Mouse (Mus musculus): ENCODE measurements at regions not wholly inside any gene's neighbourhood (a gene's known extent, or its start where the extent isn't known, plus 50 kb on each side); places are given as distances from the start of the nearest gene placed in this dataset.

GRCm38 (mm10) chr19:15851622-15852021 is 95.5 kb downstream of the Psat1 start:
- no peaks in the 10 kb centered on the region for H3K4me1 ChIP-seq
- no peak overlapping the region for H3K4me3 ChIP-seq
- H3K4me2 ChIP-seq (replicated peaks): no peak overlapping the region
- H3K27ac ChIP-seq: no peak overlapping the region
- H3K9me3 ChIP-seq (replicated peaks): no peaks in the 10 kb centered on the region
- H3K27me3 ChIP-seq: no peaks in the 10 kb centered on the region
- ATAC-seq (ENCODE audit: low FRiP score): no peak
- H3K9ac ChIP-seq: no peak overlapping the region
- 91% methylated on average over 3 of the region's 3 CpGs for WGBS
- H3K36me3 ChIP-seq: no peaks in the 10 kb centered on the region

GRCm38 (mm10) chr19:15850722-15851121 is 96.4 kb downstream of the Psat1 start:
- 68% methylated on average over 2 of the region's 2 CpGs for WGBS
- Histone ChIP-seq H3K9me3 (replicated peaks) (no peaks in the 10 kb centered on the region), H3K4me1 (no peaks in the 10 kb centered on the region), H3K9ac (no peak overlapping the region), H3K27ac (no peak overlapping the region), H3K27me3 (no peaks in the 10 kb centered on the region), H3K4me2 (replicated peaks) (no peak overlapping the region), H3K4me3 (no peak overlapping the region), H3K36me3 (no peaks in the 10 kb centered on the region)
- no peak for ATAC-seq (ENCODE audit: low FRiP score)

- Histone ChIP-seq H3K27ac (no peak overlapping the region), H3K4me3 (no peak overlapping the region), H3K4me1 (no peaks in the 10 kb centered on the region), H3K36me3 (no peaks in the 10 kb centered on the region), H3K9ac (no peak overlapping the region), H3K27me3 (no peaks in the 10 kb centered on the region), H3K4me2 (replicated peaks) (no peak overlapping the region), H3K9me3 (replicated peaks) (no peaks in the 10 kb centered on the region)
- no peak for ATAC-seq (ENCODE audit: low FRiP score)
- WGBS: 88% methylated on average over 4 of the region's 4 CpGs
Measured at GRCm38 (mm10) chr19:15849235-15849634, 97.9 kb downstream of the Psat1 start.

GRCm38 (mm10) chr19:15838327-15838726 is 108.8 kb downstream of the Psat1 start:
- no peaks in the 10 kb centered on the region for H3K36me3 ChIP-seq
- H3K4me2 ChIP-seq (replicated peaks): no peak overlapping the region
- 0 out of 2 replicates have a peak, but pooled peaks have one; percentile 17 for ATAC-seq (ENCODE audit: low FRiP score)
- no peaks in the 10 kb centered on the region; the same call in 1 of the 2 replicates for H3K27me3 ChIP-seq
- H3K9me3 ChIP-seq (replicated peaks): no peaks in the 10 kb centered on the region
- peaks cover 31% of the 10 kb centered on the region for H3K4me1 ChIP-seq
- H3K27ac ChIP-seq: peak overlapping the region; percentile 69; the same call in 1 of the 2 replicates
- H3K4me3 ChIP-seq: no peak overlapping the region
- 20% methylated on average over 5 of the region's 5 CpGs for WGBS
- H3K9ac ChIP-seq: no peak overlapping the region

GRCm38 (mm10) chr19:15837715-15838175 is 109.4 kb downstream of the Psat1 start:
- H3K9ac ChIP-seq: no peak overlapping the region
- 29% methylated on average over 1 of the region's 1 CpGs for whole genome bisulfite sequencing
- H3K4me3 ChIP-seq: no peak overlapping the region
- H3K27ac ChIP-seq: peak overlapping the region; percentile 69; the same call in 1 of the 2 replicates
- no peaks in the 10 kb centered on the region; the same call in 1 of the 2 replicates for H3K27me3 ChIP-seq
- H3K4me1 ChIP-seq: peaks cover 31% of the 10 kb centered on the region
- H3K36me3 ChIP-seq: no peaks in the 10 kb centered on the region
- H3K4me2 ChIP-seq (replicated peaks): no peak overlapping the region
- ATAC-seq (ENCODE audit: low FRiP score): peak; percentile 54
- no peaks in the 10 kb centered on the region for H3K9me3 ChIP-seq (replicated peaks)

- no peak overlapping the region for H3K9ac ChIP-seq
- H3K27ac ChIP-seq: peak overlapping the region; percentile 69
- WGBS: 16% methylated on average over 7 of the region's 7 CpGs
- H3K9me3 ChIP-seq (replicated peaks): no peaks in the 10 kb centered on the region
- peaks cover 31% of the 10 kb centered on the region for H3K4me1 ChIP-seq
- H3K4me2 ChIP-seq (replicated peaks): 0 out of 2 replicates have a peak overlapping the region, but pooled peaks have one; percentile 13
- ATAC-seq (ENCODE audit: low FRiP score): peak; percentile 82
- no peak overlapping the region for H3K4me3 ChIP-seq
- H3K36me3 ChIP-seq: no peaks in the 10 kb centered on the region
- no peaks in the 10 kb centered on the region; the same call in 1 of the 2 replicates for H3K27me3 ChIP-seq
Measured at GRCm38 (mm10) chr19:15836956-15837714, 110.0 kb downstream of the Psat1 start.

- H3K4me1 ChIP-seq: peaks cover 31% of the 10 kb centered on the region
- H3K9ac ChIP-seq: no peak overlapping the region
- peak; percentile 71 for ATAC-seq (ENCODE audit: low FRiP score)
- H3K9me3 ChIP-seq (replicated peaks): no peaks in the 10 kb centered on the region
- H3K36me3 ChIP-seq: no peaks in the 10 kb centered on the region
- 0 out of 2 replicates have a peak overlapping the region, but pooled peaks have one; percentile 13 for H3K4me2 ChIP-seq (replicated peaks)
- no peaks in the 10 kb centered on the region; the same call in 1 of the 2 replicates for H3K27me3 ChIP-seq
- no peak overlapping the region for H3K4me3 ChIP-seq
- peak overlapping the region; percentile 69 for H3K27ac ChIP-seq
- WGBS: 37% methylated on average over 7 of the region's 7 CpGs
Measured at GRCm38 (mm10) chr19:15836201-15836955, 110.8 kb downstream of the Psat1 start.

- Histone ChIP-seq H3K9ac (no peak overlapping the region), H3K36me3 (no peaks in the 10 kb centered on the region)
- no peak for ATAC-seq (ENCODE audit: low FRiP score)
Measured at GRCm38 (mm10) chr19:15830385-15830784, 116.8 kb downstream of the Psat1 start.

GRCm38 (mm10) chr19:15829158-15829557 is 118.0 kb downstream of the Psat1 start:
- H3K9me3 ChIP-seq (replicated peaks): no peaks in the 10 kb centered on the region
- no peak overlapping the region for H3K9ac ChIP-seq
- H3K36me3 ChIP-seq: no peaks in the 10 kb centered on the region
- H3K27ac ChIP-seq: no peak overlapping the region
- H3K4me3 ChIP-seq: no peak overlapping the region
- H3K27me3 ChIP-seq: no peaks in the 10 kb centered on the region; the same call in 1 of the 2 replicates
- no peak for ATAC-seq (ENCODE audit: low FRiP score)
- no peak overlapping the region for H3K4me2 ChIP-seq (replicated peaks)
- no peaks in the 10 kb centered on the region for H3K4me1 ChIP-seq
- WGBS: 81% methylated on average over 5 of the region's 5 CpGs

More at GRCm38 (mm10) chr19:15830385-15830784, 116.8 kb downstream of the Psat1 start:
- H3K4me3 ChIP-seq: no peak overlapping the region
- H3K4me2 ChIP-seq (replicated peaks): no peak overlapping the region
- no peaks in the 10 kb centered on the region for H3K4me1 ChIP-seq
- no peaks in the 10 kb centered on the region; the same call in 1 of the 2 replicates for H3K27me3 ChIP-seq
- no peaks in the 10 kb centered on the region for H3K9me3 ChIP-seq (replicated peaks)
- no peak overlapping the region for H3K27ac ChIP-seq

- H3K9ac ChIP-seq: no peak overlapping the region
- no peaks in the 10 kb centered on the region for H3K4me1 ChIP-seq
- no peak overlapping the region for H3K4me3 ChIP-seq
- no peaks in the 10 kb centered on the region for H3K36me3 ChIP-seq
- ATAC-seq (ENCODE audit: low FRiP score): no peak
- 81% methylated on average over 10 of the region's 10 CpGs for WGBS
- no peaks in the 10 kb centered on the region for H3K27me3 ChIP-seq
- H3K9me3 ChIP-seq (replicated peaks): no peaks in the 10 kb centered on the region
- H3K4me2 ChIP-seq (replicated peaks): no peak overlapping the region
- H3K27ac ChIP-seq: no peak overlapping the region
Measured at GRCm38 (mm10) chr19:15827990-15828705, 119.0 kb downstream of the Psat1 start.

GRCm38 (mm10) chr19:15827120-15827989 is 119.8 kb downstream of the Psat1 start:
- no peak overlapping the region for H3K4me3 ChIP-seq
- no peaks in the 10 kb centered on the region for H3K4me1 ChIP-seq
- no peaks in the 10 kb centered on the region for H3K9me3 ChIP-seq (replicated peaks)
- H3K27ac ChIP-seq: peak overlapping the region; percentile 35; the same call in 1 of the 2 replicates
- H3K27me3 ChIP-seq: no peaks in the 10 kb centered on the region
- no peak overlapping the region for H3K4me2 ChIP-seq (replicated peaks)
- 70% methylated on average over 9 of the region's 9 CpGs for WGBS
- H3K9ac ChIP-seq: no peak overlapping the region
- H3K36me3 ChIP-seq: no peaks in the 10 kb centered on the region
- no peak for ATAC-seq (ENCODE audit: low FRiP score)

Measured in hindbrain, embryonic 12.5 days (tissue).